Mouse (Mus musculus): Measurements from ENCODE around the gene Sp9.

Sp9 gene

GRCm38 (mm10) chr2:73271459-73272161, at the start of gene Sp9:
Sp9 (plus strand) TSS chr2:73271925.
- no peak for DNase-seq (ENCODE audit: extremely low read depth, insufficient read length, low spot score)

GRCm38 (mm10) chr2:73231081-73231480, 40.6 kb upstream of the Sp9 start:
- no peak for DNase-seq (ENCODE audit: extremely low read depth, insufficient read length, low spot score)

- DNase-seq (ENCODE audit: extremely low read depth, insufficient read length, low spot score) = no peak
These were observed 30.4 kb upstream of the Sp9 start for GRCm38 (mm10) chr2:73241299-73241698.

GRCm38 (mm10) chr2:73248701-73249100, 23.0 kb upstream of the Sp9 start:
- DNase-seq (ENCODE audit: extremely low read depth, insufficient read length, low spot score) = no peak

- no peak for DNase-seq (ENCODE audit: extremely low read depth, insufficient read length, low spot score)
These were observed 8.5 kb upstream of the Sp9 start for GRCm38 (mm10) chr2:73263172-73263765.

GRCm38 (mm10) chr2:73263794-73264610, 7.7 kb upstream of the Sp9 start:
- no peak for DNase-seq (ENCODE audit: extremely low read depth, insufficient read length, low spot score)

GRCm38 (mm10) chr2:73264611-73265195, 7.0 kb upstream of the Sp9 start:
- no peak for DNase-seq (ENCODE audit: extremely low read depth, insufficient read length, low spot score)

- DNase-seq (ENCODE audit: extremely low read depth, insufficient read length, low spot score) = no peak
These were observed 5.7 kb upstream of the Sp9 start for GRCm38 (mm10) chr2:73266011-73266410.

- no peak for DNase-seq (ENCODE audit: extremely low read depth, insufficient read length, low spot score)
These were observed 5.1 kb upstream of the Sp9 start for GRCm38 (mm10) chr2:73266623-73267022.

GRCm38 (mm10) chr2:73267231-73267630, 4.5 kb upstream of the Sp9 start:
- no peak for DNase-seq (ENCODE audit: extremely low read depth, insufficient read length, low spot score)

GRCm38 (mm10) chr2:73267818-73268217, 3.9 kb upstream of the Sp9 start:
- no peak for DNase-seq (ENCODE audit: extremely low read depth, insufficient read length, low spot score)

GRCm38 (mm10) chr2:73268281-73268680, 3.4 kb upstream of the Sp9 start:
- no peak for DNase-seq (ENCODE audit: extremely low read depth, insufficient read length, low spot score)

- DNase-seq (ENCODE audit: extremely low read depth, insufficient read length, low spot score) = no peak
These were observed 2.8 kb upstream of the Sp9 start for GRCm38 (mm10) chr2:73268836-73269395.

GRCm38 (mm10) chr2:73269666-73270065, 2.1 kb upstream of the Sp9 start:
- DNase-seq (ENCODE audit: extremely low read depth, insufficient read length, low spot score) = no peak

GRCm38 (mm10) chr2:73270071-73270592, 1.6 kb upstream of the Sp9 start:
- DNase-seq (ENCODE audit: extremely low read depth, insufficient read length, low spot score) = no peak

GRCm38 (mm10) chr2:73270593-73271458, 899 bp upstream of the Sp9 start:
- DNase-seq (ENCODE audit: extremely low read depth, insufficient read length, low spot score) = no peak

GRCm38 (mm10) chr2:73272351-73273248, 875 bp downstream of the Sp9 start:
- DNase-seq (ENCODE audit: extremely low read depth, insufficient read length, low spot score) = no peak

- DNase-seq (ENCODE audit: extremely low read depth, insufficient read length, low spot score) = no peak
These were observed 1.8 kb downstream of the Sp9 start for GRCm38 (mm10) chr2:73273249-73274118.

All from 3134 (cell line).